Mouse (Mus musculus) testis, postnatal 10 days (tissue): ENCODE measurements around the gene S100a3.

Source experiments
- DNase-seq: peaks from one replicate; pipeline ENCODE4 v3.0.0; 2021; ENCODE audit warnings: low spot score

Gene S100a3

DNA sequence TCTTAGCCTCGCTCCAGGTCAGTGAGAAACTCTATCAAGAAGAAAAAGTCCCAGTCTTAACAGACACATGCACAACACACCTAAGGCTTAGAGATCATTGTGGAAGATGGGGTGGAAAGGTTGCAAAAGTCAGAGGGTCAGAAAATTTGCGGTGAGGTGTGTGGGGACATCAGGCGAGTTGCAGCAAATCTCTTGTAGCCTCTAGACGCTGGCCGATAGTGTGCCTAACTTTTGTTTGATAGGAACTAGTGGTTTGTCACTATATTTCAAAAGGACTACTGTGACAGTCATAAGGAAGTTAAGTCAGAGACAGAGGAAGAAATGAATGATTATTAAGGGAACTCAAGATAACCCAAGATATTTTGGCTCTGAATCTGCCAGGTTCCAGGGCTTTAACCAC lies 67.0 kb downstream of the S100a3 start:
- no peak for DNase-seq

DNA sequence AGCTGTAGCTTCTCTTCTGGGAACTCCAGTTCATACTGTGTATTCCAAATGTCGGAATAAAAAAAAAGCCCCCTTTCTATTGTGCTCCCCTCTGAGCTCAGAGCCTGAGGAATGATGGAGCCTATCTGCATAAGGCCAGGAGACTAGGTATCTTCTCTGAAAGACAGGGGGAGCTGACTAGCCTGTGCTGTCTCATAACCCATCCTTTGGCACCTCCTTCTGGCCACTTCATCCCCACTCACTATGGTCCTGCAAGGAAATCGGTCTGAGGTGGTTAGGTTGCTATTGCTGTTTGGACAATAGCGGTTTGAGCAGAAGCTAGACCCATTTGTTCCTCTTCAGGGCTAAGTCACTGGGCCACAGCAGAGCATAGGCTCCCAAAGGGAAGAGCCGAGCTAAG lies 67.4 kb downstream of the S100a3 start:
- DNase-seq, result no peak

DNA sequence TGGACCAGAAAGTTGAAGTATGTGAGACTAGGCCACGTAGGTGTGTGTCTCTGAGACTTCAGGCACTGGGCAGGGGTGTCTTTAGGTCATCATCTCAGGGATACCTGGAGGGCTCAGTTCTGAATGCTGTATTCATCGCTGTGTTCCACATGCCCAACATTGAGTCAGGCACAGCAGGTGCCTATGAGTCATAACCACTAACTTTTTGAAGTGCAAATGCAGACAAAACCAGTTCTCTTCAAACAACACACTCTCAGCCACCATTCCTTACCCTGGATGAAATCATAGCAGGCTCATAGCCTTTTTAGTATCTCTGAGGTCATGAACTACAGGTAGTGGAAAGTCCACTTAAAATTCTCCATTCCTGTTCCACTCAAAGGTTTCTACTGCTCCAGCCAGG lies 68.9 kb downstream of the S100a3 start:
- DNase-seq, result no peak

DNA sequence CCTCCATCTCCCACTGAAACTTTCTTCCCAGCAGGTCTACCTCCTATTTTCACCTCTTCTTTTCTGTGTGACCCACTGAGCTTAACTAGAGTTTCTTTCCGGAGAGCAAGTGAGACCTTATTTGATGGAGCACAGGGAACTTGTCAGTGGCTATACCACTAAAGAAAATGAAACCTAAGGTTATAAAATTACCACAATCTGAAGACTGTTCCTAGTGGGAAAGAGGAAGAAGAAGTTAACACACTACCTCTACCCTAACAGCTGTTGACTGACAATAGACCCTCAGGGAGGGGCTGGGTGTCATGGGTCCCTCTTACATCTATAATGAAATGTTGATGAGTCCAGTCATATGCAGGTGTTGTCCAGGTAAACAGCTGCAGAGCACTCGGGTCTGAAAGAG lies 71.6 kb downstream of the S100a3 start:
- DNase-seq, result no peak

DNA sequence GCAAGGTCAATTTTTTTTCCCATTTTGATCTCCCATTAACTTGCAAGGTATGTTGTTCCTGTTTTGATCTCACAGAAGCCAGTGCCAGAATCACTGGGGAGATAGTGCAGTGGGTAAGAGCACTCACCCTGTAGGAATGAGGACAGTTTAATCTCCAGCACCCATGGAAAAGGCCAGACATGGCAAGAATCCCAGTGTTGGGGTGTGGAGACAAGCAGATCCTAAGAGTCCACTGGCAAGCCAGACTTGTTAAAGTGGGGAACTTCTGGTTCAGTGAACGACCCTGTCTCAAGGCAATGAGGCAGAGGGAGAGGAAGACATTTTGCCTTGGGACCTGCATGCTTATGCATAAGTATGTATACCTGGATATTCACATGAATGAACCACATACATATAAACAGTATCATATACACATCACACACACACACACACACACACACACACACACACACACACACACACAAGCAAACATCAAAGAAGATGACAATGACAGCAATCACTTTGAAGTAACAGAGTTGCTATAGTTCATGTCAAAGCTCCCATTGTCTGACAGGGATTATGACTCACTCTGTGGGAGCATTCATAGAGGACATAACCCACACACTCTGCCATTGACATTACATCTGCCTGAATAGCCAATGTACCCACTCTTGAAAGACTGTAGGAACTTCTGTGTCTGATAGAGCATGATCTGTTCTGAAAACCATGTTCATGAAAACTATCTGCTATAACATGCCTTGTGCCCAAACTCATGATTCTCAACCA lies 78.3 kb downstream of the S100a3 start:
- no peak for DNase-seq

DNA sequence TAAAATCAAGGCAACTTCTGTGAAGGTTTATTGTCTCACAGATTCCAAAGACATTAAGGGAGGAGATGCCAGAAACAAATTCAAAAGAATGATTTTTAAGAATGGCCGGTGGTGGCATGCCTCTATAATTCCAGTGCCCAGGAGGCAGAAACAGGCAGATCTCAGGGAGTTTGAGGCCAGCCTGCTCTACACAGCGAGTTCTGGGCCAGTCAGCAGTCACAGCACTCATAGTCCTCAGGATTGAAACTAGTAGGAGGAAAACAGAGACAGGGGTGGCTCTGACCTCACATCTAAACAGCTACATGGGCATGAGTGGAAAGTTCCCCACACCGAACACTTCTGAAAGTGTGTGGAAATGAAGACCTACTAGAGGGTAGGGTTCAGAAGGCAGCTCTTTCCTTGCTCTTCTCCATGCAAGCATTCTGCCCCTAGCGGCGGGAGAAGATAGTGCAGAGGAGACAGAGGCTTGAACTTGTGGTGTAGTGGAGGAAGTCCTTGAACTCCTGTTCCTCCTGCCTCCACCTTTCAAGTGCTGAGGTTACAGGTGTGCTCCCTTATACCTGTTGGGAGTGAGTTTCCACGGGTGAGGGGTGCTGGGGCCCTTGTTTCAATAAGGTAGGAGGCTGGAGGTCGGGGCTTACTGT lies 79.3 kb downstream of the S100a3 start:
- DNase-seq, result no peak

DNA sequence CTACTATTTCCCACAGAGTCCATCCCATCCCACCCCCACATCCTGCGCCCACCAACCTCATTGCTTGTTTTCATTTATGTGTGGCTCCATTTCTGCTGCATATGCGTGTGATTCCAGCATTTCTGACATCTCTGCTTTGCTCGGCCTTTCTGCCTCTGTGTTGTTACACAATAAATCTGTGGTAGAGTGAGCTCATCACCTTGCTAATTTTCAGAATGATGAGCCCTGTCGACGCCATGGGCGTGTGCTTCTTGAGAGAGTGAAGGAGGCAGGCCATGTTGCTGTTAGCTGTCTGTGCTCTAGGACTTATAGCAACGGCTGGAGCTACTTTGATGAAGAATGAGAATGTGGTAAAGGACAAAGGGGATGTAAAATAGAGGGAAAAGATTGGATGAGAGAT lies 80.6 kb downstream of the S100a3 start:
- DNase-seq, result no peak

DNA sequence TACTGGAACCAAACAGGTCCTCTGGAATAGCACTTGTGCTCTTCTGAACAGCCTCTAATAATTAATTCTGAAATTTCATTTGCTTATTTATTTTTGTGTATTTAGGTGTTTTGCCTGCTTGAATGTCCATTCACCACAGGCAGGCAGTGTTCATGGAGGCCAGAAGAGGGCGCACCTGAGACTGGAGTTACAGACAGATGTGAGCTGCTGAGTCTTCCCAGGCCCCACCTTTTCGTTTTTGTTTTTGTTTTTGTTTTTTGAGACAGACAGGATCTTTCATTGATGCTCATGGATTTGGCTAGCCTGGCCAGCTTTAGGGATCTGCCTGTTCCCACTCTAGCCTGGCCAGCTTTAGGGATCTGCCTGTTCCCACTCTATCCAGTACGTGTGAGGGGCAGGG lies 83.8 kb downstream of the S100a3 start:
- peak; percentile 71 for DNase-seq

DNA sequence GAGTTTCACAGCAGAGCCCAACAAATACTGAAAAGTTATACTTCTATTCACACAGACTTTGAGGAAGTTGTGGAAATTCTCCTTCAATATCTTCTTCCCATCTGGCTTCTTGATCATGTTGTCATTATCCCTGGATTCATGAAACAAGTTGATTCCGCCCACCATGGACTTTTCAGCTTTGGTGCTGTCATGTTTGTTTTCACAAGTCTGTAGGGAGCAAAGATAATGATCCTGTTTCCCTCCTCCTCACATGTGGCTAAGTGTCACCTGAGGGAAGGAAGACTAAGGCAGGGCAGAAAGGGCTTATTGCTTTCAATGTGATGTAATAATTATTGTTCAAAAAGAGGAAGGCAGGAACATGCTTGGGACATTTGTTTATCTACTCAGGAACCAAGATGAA lies 86.9 kb downstream of the S100a3 start:
- no peak for DNase-seq

DNA sequence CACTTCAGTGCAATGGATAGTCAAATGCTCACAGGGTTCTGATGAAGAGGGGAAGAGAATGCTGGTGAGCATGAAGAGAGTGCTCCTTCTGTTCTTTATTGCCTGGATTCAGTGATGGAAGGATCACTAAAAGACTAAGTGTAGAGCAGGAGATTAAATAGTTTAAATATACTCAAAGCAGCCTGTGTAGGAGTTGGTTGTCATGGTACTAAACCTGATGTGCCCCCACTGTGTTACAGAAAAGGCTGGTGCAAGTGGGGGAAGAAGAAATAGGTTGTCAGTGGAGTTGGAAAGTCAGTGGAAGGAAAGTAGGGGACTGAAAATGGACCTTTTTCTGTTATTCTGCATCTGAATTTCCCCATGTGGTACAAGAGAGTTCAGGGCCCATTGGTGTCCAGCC lies 88.6 kb downstream of the S100a3 start:
- DNase-seq, result no peak

DNA sequence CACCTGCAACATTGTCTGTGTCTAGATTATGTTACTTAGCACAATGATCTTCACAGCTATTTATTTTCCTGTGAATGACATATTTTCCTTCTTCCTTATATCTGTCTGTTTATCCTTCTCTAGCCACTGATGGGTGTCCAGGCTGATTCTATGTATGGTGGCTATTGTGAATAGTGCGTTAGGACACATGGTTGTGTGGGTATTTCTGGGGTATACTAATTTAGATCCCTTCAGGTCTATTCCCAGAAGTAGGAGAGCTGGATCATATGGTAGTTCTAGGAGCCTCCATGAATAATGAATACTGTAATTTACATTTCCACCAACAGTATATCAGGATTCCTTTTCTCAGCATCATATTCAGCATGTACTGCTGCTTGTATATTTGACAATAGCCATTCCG lies 89.5 kb downstream of the S100a3 start:
- DNase-seq, result no peak
